Mouse (Mus musculus) gastrocnemius, adult 8-10 months (tissue): ENCODE measurements around the gene Dgkz. TPM values are rescaled to one million over a fixed set of nuclear protein-coding genes. Genes with fewer than 3 reads are reported as not detected.

Experiments used
- DNase-seq, 2 experiments: peaks; one replicate each; pipeline ENCODE4 v3.0.0; 2022; ENCODE audit warnings: low spot score in 2 of 2
- total RNA-seq, 4 experiments: library from RNA; stranded (reverse); gene quantifications; 2 replicates each; pipeline ENCODE4 v1.2.4; 2022

The Dgkz gene
- total RNA-seq, 4 experiments from 2014 or later: 24.7 to 39.3 (median 28.4) TPM

- DNase-seq: no peak
These were observed 53.7 kb downstream of the Dgkz start for GRCm38 (mm10) chr2:91921790-91922570.

- no peak for DNase-seq
These were observed 54.4 kb downstream of the Dgkz start for GRCm38 (mm10) chr2:91921181-91921789.

GRCm38 (mm10) chr2:91920130-91920529 is 55.5 kb downstream of the Dgkz start:
- no peak for DNase-seq

- no peak for DNase-seq
These were observed 58.6 kb downstream of the Dgkz start for GRCm38 (mm10) chr2:91917096-91917495.

- DNase-seq: no peak
These were observed 59.2 kb downstream of the Dgkz start for GRCm38 (mm10) chr2:91916346-91916977.

GRCm38 (mm10) chr2:91913328-91914110 is 62.1 kb downstream of the Dgkz start:
- no peak for DNase-seq

GRCm38 (mm10) chr2:91912616-91913015 is 63.0 kb downstream of the Dgkz start:
- no peak for DNase-seq

GRCm38 (mm10) chr2:91906141-91906540 is 69.5 kb downstream of the Dgkz start:
- no peak for DNase-seq

GRCm38 (mm10) chr2:91904618-91905307 is 70.9 kb downstream of the Dgkz start:
- DNase-seq: no peak

- no peak for DNase-seq
These were observed 72.3 kb downstream of the Dgkz start for GRCm38 (mm10) chr2:91903171-91903925.

- no peak for DNase-seq
These were observed 73.3 kb downstream of the Dgkz start for GRCm38 (mm10) chr2:91902336-91902735.

GRCm38 (mm10) chr2:91900431-91900830 is 75.2 kb downstream of the Dgkz start:
- no peak for DNase-seq

- no peak for DNase-seq
These were observed 76.5 kb downstream of the Dgkz start for GRCm38 (mm10) chr2:91899141-91899540.

GRCm38 (mm10) chr2:91897968-91898367 is 77.7 kb downstream of the Dgkz start:
- DNase-seq: no peak

GRCm38 (mm10) chr2:91895401-91895800 is 80.3 kb downstream of the Dgkz start:
- DNase-seq: no peak

- DNase-seq: no peak
These were observed 80.9 kb downstream of the Dgkz start for GRCm38 (mm10) chr2:91894716-91895115.

GRCm38 (mm10) chr2:91884616-91885015 is 91.0 kb downstream of the Dgkz start:
- no peak for DNase-seq

GRCm38 (mm10) chr2:91883961-91884360 is 91.7 kb downstream of the Dgkz start:
- no peak for DNase-seq
